ENCODE assay signal across 23 mouse cellular contexts in genomic region chr1:170282415-170283129, GRCm38 (mm10). TPM values are rescaled to one million over a fixed set of nuclear protein-coding genes. Genes with fewer than 3 reads are reported as not detected.
A peak's percentile ranks its signal among the peaks of the same experiment; 100 is the strongest.
DNase-seq lines count a peak whose midpoint lies in the region; TF ChIP-seq lines count a peak whose summit lies in the region.
"Had no signal": no experiment of that assay in that cellular context is flagged by ENCODE, and none has a peak within 500 bp of the region (broad histone marks: within the 10 kb centered on the region; RNA-seq: fewer than 3 reads in every experiment).

No protein-coding gene starts in this region.

- H3K36me3 ChIP-seq in kidney, adult 2 months (ENCODE audit: control insufficient read depth, insufficient read depth, low read length) = no peaks in the 10 kb centered on the region
- H3K36me3 ChIP-seq in spleen, adult 2 months (ENCODE audit: control insufficient read depth, insufficient read depth, low read length) = no peaks in the 10 kb centered on the region
- H3K36me3 ChIP-seq in splenic B cell, adult 2 months (ENCODE audit: control insufficient read depth, insufficient read depth, low read length, poor library complexity, severe bottlenecking) = no peaks in the 10 kb centered on the region
- H3K36me3 ChIP-seq: hindbrain, embryonic 13.5 days; limb, embryonic 12.5 days had no signal

- no peak overlapping the region for H3K4me3 ChIP-seq in kidney, adult 2 months (ENCODE audit: insufficient read depth, low read depth, low read length)
- H3K4me3 ChIP-seq in spleen, adult 2 months (ENCODE audit: extremely low read depth, insufficient read depth, insufficient read length) = no peak overlapping the region
- H3K4me3 ChIP-seq: hindbrain, embryonic 13.5 days; limb, embryonic 12.5 days had no signal

- H3K4me1 ChIP-seq in kidney, adult 2 months (ENCODE audit: control insufficient read depth, insufficient read depth, low read length) = no peaks in the 10 kb centered on the region
- no peaks in the 10 kb centered on the region for H3K4me1 ChIP-seq in spleen, adult 2 months (ENCODE audit: control insufficient read depth, insufficient read depth, insufficient read length)
- H3K4me1 ChIP-seq: hindbrain, embryonic 13.5 days; limb, embryonic 12.5 days had no signal

- TF ChIP-seq POLR2A in kidney, adult 2 months (IDR thresholded peaks at IDR 0.05; ENCODE audit: low read depth, low read length) = no peak
- no peak for TF ChIP-seq POLR2A in spleen, adult 2 months (IDR thresholded peaks at IDR 0.05; ENCODE audit: low read depth, low read length)

- TF ChIP-seq CTCF in kidney, adult 2 months (conservative IDR thresholded peaks at IDR 0.05; ENCODE audit: insufficient read depth, insufficient read length, low read depth, low read length) = no peak
- TF ChIP-seq CTCF in spleen, adult 2 months (IDR thresholded peaks at IDR 0.05; ENCODE audit: extremely low read depth, insufficient read depth, insufficient read length, insufficient replicate concordance) = no peak

- no peaks in the 10 kb centered on the region for H3K27me3 ChIP-seq in kidney, adult 2 months (replicated peaks; ENCODE audit: control insufficient read depth, insufficient read depth, low read length)
- no peaks in the 10 kb centered on the region for H3K27me3 ChIP-seq in spleen, adult 2 months (ENCODE audit: control insufficient read depth, insufficient read depth, low read length)
- H3K27me3 ChIP-seq in splenic B cell, adult 2 months (ENCODE audit: control insufficient read depth, insufficient read depth, low read length, poor library complexity, severe bottlenecking) = no peaks in the 10 kb centered on the region
- H3K27me3 ChIP-seq: CH12.LX; hindbrain, embryonic 13.5 days; limb, embryonic 12.5 days had no signal

- H3K27ac ChIP-seq in kidney, adult 2 months (ENCODE audit: insufficient read depth, low read depth, low read length) = no peak overlapping the region
- peak overlapping the region; percentile 54 for H3K27ac ChIP-seq in spleen, adult 2 months (ENCODE audit: insufficient read depth, low read length)
- H3K27ac ChIP-seq: hindbrain, embryonic 13.5 days; limb, embryonic 12.5 days had no signal

- intact Hi-C loops in gastrocnemius, postnatal 14 days (cut with DNase I; ENCODE audit: low total_unique reads) = no loop called here

- DNase-seq in kidney, adult 2 months = peak; percentile 6
- no peak for DNase-seq in kidney, adult 18-20 months
- no peak for DNase-seq in spleen, adult 2 months (ENCODE audit: low read depth in 1 of 2, low spot score in 2 of 2)
- no peak for DNase-seq in spleen, adult 18-20 months
- DNase-seq in lung, postnatal 36 days = peak; percentile 46
- peak; percentile 3 for DNase-seq in splenic B cell, adult 2 months (ENCODE audit: low read depth, low spot score)
- DNase-seq in gastrocnemius, postnatal 14 days = no peak
- DNase-seq in B cell, adult 2 months = no peak
- DNase-seq: adrenal gland, adult 2 months; cerebellum, postnatal 14 days; embryo, embryonic 11 days; heart, postnatal 10 days; kidney, adult 9 months; kidney, postnatal 25 days; midbrain, embryonic 14.5 days had no signal

- 82% methylated on average over 4 of the region's 4 CpGs for WGBS in kidney, adult 2 months
- WGBS in spleen, adult 2 months = 23% methylated on average over 4 of the region's 4 CpGs

RNA-seq across cellular contexts. Expression of gene Sh2d1b1, which starts 5.5 kb away (rescaled TPM):
- polyA plus RNA-seq in kidney, adult 2 months (2012; rRNA removed) = 0.37 and 0.50 TPM in 2 replicates
- polyA plus RNA-seq in spleen, adult 2 months (2012; rRNA removed) = 2.1 and 3.0 TPM in 2 replicates
- not detected for total RNA-seq in gastrocnemius, postnatal 14 days (2021)
- polyA plus RNA-seq: forebrain, embryonic 16.5 days; hindbrain, embryonic 13.5 days; inflammation-experienced regulatory T-cells, adult 6 months; limb, embryonic 12.5 days; midbrain, embryonic 14.5 days had no signal

RNA-seq across cellular contexts. Expression of gene Gm7694, which starts 23.6 kb away (rescaled TPM):
- polyA plus RNA-seq in kidney, adult 2 months (2012; rRNA removed) = 14.5 and 15.5 TPM in 2 replicates
- 3.9 and 4.7 TPM in 2 replicates for polyA plus RNA-seq in spleen, adult 2 months (2012; rRNA removed)
- under 1 TPM; 0.84 to 0.92 TPM for total RNA-seq in gastrocnemius, postnatal 14 days (2021)
- polyA plus RNA-seq: inflammation-experienced regulatory T-cells, adult 6 months had no signal

RNA-seq across cellular contexts. Expression of gene Spata46, which starts 26.0 kb away (rescaled TPM):
- 0.17 and 0.26 TPM in 2 replicates for polyA plus RNA-seq in kidney, adult 2 months (2012; rRNA removed)
- polyA plus RNA-seq in spleen, adult 2 months (2012; rRNA removed) = not detected in 2 replicates
- not detected for total RNA-seq in gastrocnemius, postnatal 14 days (2021)
- total RNA-seq: adrenal gland, adult 2 months; CH12.LX; heart, postnatal 10 days had no signal
- polyA plus RNA-seq: adrenal gland, adult 2 months; inflammation-experienced regulatory T-cells, adult 6 months had no signal

RNA-seq across cellular contexts. Expression of gene Sh2d1b2, which starts 50.0 kb away (rescaled TPM):
- polyA plus RNA-seq in kidney, adult 2 months (2012; rRNA removed) = not detected in 2 replicates
- 0.36 TPM in 1 of 2 replicates, not detected in the other for polyA plus RNA-seq in spleen, adult 2 months (2012; rRNA removed)
- total RNA-seq in gastrocnemius, postnatal 14 days (2021) = not detected
- total RNA-seq: adrenal gland, adult 2 months; heart, postnatal 10 days had no signal
- polyA plus RNA-seq: adrenal gland, adult 2 months; embryonic facial prominence, embryonic 14.5 days; gonadal fat pad, adult 2 months; heart, embryonic 11.5 days; hindbrain, embryonic 13.5 days; inflammation-experienced regulatory T-cells, adult 6 months; limb, embryonic 12.5 days; midbrain, embryonic 14.5 days had no signal

Comparison
In these comparisons a context has a peak if more than half of its experiments do, and no peak if none do; other contexts are left out.
1. DNase-seq: peak in kidney, adult 2 months (single experiment), lung, postnatal 36 days (single experiment) and splenic B cell, adult 2 months (single experiment); none in kidney, adult 18-20 months (single experiment), spleen, adult 2 months (0 of 2), spleen, adult 18-20 months (0 of 2), gastrocnemius, postnatal 14 days (single experiment) and B cell, adult 2 months (0 of 2).